Mouse (Mus musculus) heart, adult 2 months (tissue): Measurements from ENCODE around the gene Pja2. TPM values are rescaled to one million over a fixed set of nuclear protein-coding genes. Genes with fewer than 3 reads are reported as not detected.
A peak's percentile ranks its signal among the peaks of the same experiment; 100 is the strongest.

Experiments
- DNase-seq, 2 experiments: peaks; one replicate each; pipeline ENCODE4 v3.0.0; 2021
- H3K27ac ChIP-seq: fragments of 200-600 bp; 2 replicates; pipeline ENCODE4 v1.8.1; 2022
- H3K27me3 ChIP-seq: fragments of 200-500 bp; 2 replicates; pipeline ENCODE4 v1.6.1; 2012; ENCODE audit warnings: mild to moderate bottlenecking, low read length, inconsistent platforms, mixed read lengths; ENCODE audit not compliant: control insufficient read depth, insufficient read depth
- H3K36me3 ChIP-seq: fragments of 200-500 bp; 2 replicates; pipeline ENCODE4 v1.6.1; 2012; ENCODE audit warnings: low read length, inconsistent platforms; ENCODE audit not compliant: control insufficient read depth, insufficient read depth
- H3K4me1 ChIP-seq: fragments of 200-500 bp; 2 replicates; pipeline ENCODE4 v1.6.1; 2011; ENCODE audit warnings: low read length; ENCODE audit not compliant: control insufficient read depth, insufficient read depth
- H3K4me3 ChIP-seq: fragments of 200-600 bp; 2 replicates; pipeline ENCODE4 v1.8.1; 2022
- H3K79me2 ChIP-seq: fragments of 200-500 bp; replicated peaks from 2 replicates; pipeline ENCODE4 v1.6.1; 2012; ENCODE audit warnings: mild to moderate bottlenecking, inconsistent platforms, low read length, moderate library complexity, mixed read lengths; ENCODE audit not compliant: control insufficient read depth, insufficient read depth
- H3K9ac ChIP-seq: fragments of 200-500 bp; 2 replicates; pipeline ENCODE4 v1.6.1; 2012; ENCODE audit warnings: low read depth, mild to moderate bottlenecking, control low read depth, inconsistent platforms, low read length, mixed read lengths
- CTCF ChIP-seq: fragments of 200-600 bp; IDR thresholded peaks from 2 replicates; pipeline ENCODE4 v1.8.1; 2022; ENCODE audit warnings: antibody characterized with exemption, mild to moderate bottlenecking, moderate library complexity
- EP300 ChIP-seq: fragments of 200-500 bp; IDR thresholded peaks from 2 replicates; pipeline ENCODE4 v1.6.1; 2011; ENCODE audit warnings: low read depth, low read length, control low read depth; ENCODE audit not compliant: insufficient read depth
- POLR2A ChIP-seq: fragments of 200-500 bp; IDR thresholded peaks from 2 replicates; pipeline ENCODE4 v1.6.1; 2011; ENCODE audit warnings: mild to moderate bottlenecking, low read depth, low read length, control low read depth; ENCODE audit not compliant: insufficient read depth
- WGBS: fragments of 180-500 bp; shearing (Covaris S2); methylation state at CpG from one replicate; pipeline ENCODE4 v1.1.7; 2018; 5-methylcytosine and 5-hydroxymethylcytosine counted together
- intact Hi-C: fragments of 180-260 bp; cut with DNase I; formaldehyde crosslinking; loops from one replicate; pipeline ENCODE4 v1.15.1; 2025
- polyA plus RNA-seq: library from polyadenylated mRNA; depleted of rRNA; stranded (reverse); fragments of >200 nt; gene quantifications from 2 replicates; pipeline ENCODE4 v1.2.3, GENCODE M21; 2012
- total RNA-seq, 2 experiments: library from RNA; stranded (reverse); gene quantifications; 2 replicates each; pipeline ENCODE4 v1.2.3; 2021

Pja2 gene
- total and polyA plus RNA-seq, 3 experiments: 27.6 to 112 (median 104) TPM

DNA sequence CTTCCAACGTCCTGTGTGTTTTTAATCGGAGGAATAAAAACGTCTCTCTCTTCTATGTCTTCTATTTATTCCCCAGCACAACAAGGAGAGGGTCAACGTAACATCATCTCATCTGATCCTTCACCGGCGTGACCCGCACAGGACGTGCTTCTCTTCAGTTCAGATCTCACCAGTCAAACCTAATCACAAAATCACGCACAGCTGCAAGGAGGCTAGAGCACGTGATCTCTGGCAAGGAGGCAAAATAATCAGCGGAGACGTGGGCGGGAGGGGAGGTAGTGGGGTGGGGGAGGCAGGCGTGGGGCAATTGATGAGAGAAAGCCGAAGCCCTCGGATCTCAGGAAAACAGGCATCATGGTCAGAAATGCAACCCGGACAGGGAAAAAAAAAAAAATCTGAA, 14.4 kb upstream of the Pja2 start:
- no peaks in the 10 kb centered on the region for H3K79me2 ChIP-seq
- H3K4me3 ChIP-seq: no peak overlapping the region
- no peak overlapping the region for H3K27ac ChIP-seq
- no peaks in the 10 kb centered on the region for H3K36me3 ChIP-seq
- no peaks in the 10 kb centered on the region for H3K27me3 ChIP-seq
- H3K9ac ChIP-seq: no peak overlapping the region
- no peak for DNase-seq
- H3K4me1 ChIP-seq: peaks cover 2% of the 10 kb centered on the region
- intact Hi-C loops: no loop called here
- WGBS: 17% methylated on average over 17 of the region's 17 CpGs
- TF ChIP-seq EP300 (no peak), CTCF (no peak), POLR2A (no peak)

GRCm38 (mm10) chr17:64344576-64345172, 13.0 kb upstream of the Pja2 start:
- Histone ChIP-seq H3K4me3 (no peak overlapping the region), H3K36me3 (no peaks in the 10 kb centered on the region), H3K27me3 (no peaks in the 10 kb centered on the region), H3K79me2 (no peaks in the 10 kb centered on the region), H3K27ac (no peak overlapping the region), H3K4me1 (peaks cover 2% of the 10 kb centered on the region), H3K9ac (no peak overlapping the region)
- 55% methylated on average over 7 of the region's 7 CpGs for WGBS
- TF ChIP-seq CTCF (no peak), POLR2A (no peak), EP300 (no peak)
- intact Hi-C loops: no loop called here
- no peak for DNase-seq

- TF ChIP-seq POLR2A (no peak), EP300 (no peak), CTCF (no peak)
- no peak for DNase-seq
- H3K4me1 ChIP-seq: peaks cover 2% of the 10 kb centered on the region
- no peak overlapping the region for H3K9ac ChIP-seq
- H3K79me2 ChIP-seq: no peaks in the 10 kb centered on the region
- WGBS: 30% methylated on average over 7 of the region's 7 CpGs
- intact Hi-C loops: no loop called here
- H3K27ac ChIP-seq: no peak overlapping the region
- H3K27me3 ChIP-seq: no peaks in the 10 kb centered on the region
- no peaks in the 10 kb centered on the region for H3K36me3 ChIP-seq
- H3K4me3 ChIP-seq: no peak overlapping the region
Measured at GRCm38 (mm10) chr17:64341698-64342097, 10.0 kb upstream of the Pja2 start.

GRCm38 (mm10) chr17:64339752-64340151, 8.0 kb upstream of the Pja2 start:
- TF ChIP-seq POLR2A (no peak), EP300 (no peak), CTCF (no peak)
- no peak overlapping the region for H3K27ac ChIP-seq
- no peaks in the 10 kb centered on the region for H3K79me2 ChIP-seq
- WGBS: 49% methylated on average over 5 of the region's 5 CpGs
- H3K4me1 ChIP-seq: no peaks in the 10 kb centered on the region; the same call in 1 of the 2 replicates
- no peak for DNase-seq
- intact Hi-C loops: no loop called here
- no peak overlapping the region for H3K9ac ChIP-seq
- no peaks in the 10 kb centered on the region for H3K36me3 ChIP-seq
- H3K27me3 ChIP-seq: no peaks in the 10 kb centered on the region
- no peak overlapping the region for H3K4me3 ChIP-seq

DNA sequence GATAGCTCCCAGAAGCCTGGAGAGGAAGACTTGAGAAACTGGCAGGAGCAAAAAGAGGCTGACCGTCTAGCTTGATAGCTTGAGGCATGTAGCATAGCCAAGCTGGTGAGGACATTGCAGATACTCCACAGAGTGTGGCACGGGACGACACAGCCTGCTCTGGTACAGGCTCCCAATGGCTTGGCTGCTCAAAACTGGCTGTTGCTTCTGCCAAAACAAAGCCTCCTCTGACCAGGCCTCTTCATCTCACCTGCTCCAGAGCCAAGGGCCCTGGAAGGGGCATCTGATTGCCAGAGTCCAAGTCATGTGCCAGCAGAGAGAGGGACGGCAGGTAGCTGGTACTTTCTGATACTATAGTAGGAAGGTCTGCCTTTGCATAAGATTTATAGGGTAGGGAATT, 5.5 kb upstream of the Pja2 start:
- peak in 1 of 2 experiments; percentile 33 for DNase-seq
- Histone ChIP-seq H3K9ac (no peak overlapping the region), H3K36me3 (no peaks in the 10 kb centered on the region), H3K79me2 (no peaks in the 10 kb centered on the region), H3K27ac (no peak overlapping the region), H3K4me3 (no peak overlapping the region), H3K27me3 (no peaks in the 10 kb centered on the region), H3K4me1 (no peaks in the 10 kb centered on the region)
- intact Hi-C loops: no loop called here
- no peak for TF ChIP-seq POLR2A
- TF ChIP-seq CTCF: no peak
- no peak for TF ChIP-seq EP300
- WGBS: 50% methylated on average over 4 of the region's 4 CpGs

GRCm38 (mm10) chr17:64333956-64334355, 2.2 kb upstream of the Pja2 start:
- Histone ChIP-seq H3K79me2 (peaks cover 2% of the 10 kb centered on the region; the same call in 1 of the 2 replicates), H3K36me3 (peaks cover 6% of the 10 kb centered on the region), H3K27me3 (no peaks in the 10 kb centered on the region), H3K27ac (no peak overlapping the region), H3K4me3 (no peak overlapping the region), H3K4me1 (peaks cover 3% of the 10 kb centered on the region; the same call in 1 of the 2 replicates), H3K9ac (no peak overlapping the region)
- intact Hi-C loops: loop anchor here (5.0 kb wide), 2 partner anchors 268 to 472 kb away; partner anchors contain the start of genes A930002H24Rik, Fer and Man2a1
- TF ChIP-seq POLR2A: no peak
- no peak for TF ChIP-seq CTCF
- TF ChIP-seq EP300: no peak
- WGBS: 74% methylated on average over 4 of the region's 4 CpGs
- DNase-seq: no peak
